Mouse (Mus musculus): ENCODE data around the gene Uqcr10.

Uqcr10 gene

GRCm38 (mm10) chr11:4677250-4677872 lies 26.8 kb downstream of the Uqcr10 start:
- no peak for DNase-seq (ENCODE audit: low read depth, low spot score)

GRCm38 (mm10) chr11:4675693-4676092 lies 28.4 kb downstream of the Uqcr10 start:
- DNase-seq (ENCODE audit: low read depth, low spot score), result no peak

GRCm38 (mm10) chr11:4675126-4675562 lies 29.0 kb downstream of the Uqcr10 start:
- no peak for DNase-seq (ENCODE audit: low read depth, low spot score)

- DNase-seq (ENCODE audit: low read depth, low spot score), result no peak
These were observed 29.5 kb downstream of the Uqcr10 start for GRCm38 (mm10) chr11:4674593-4674992.

GRCm38 (mm10) chr11:4671736-4672135 lies 32.4 kb downstream of the Uqcr10 start:
- no peak for DNase-seq (ENCODE audit: low read depth, low spot score)

DNA sequence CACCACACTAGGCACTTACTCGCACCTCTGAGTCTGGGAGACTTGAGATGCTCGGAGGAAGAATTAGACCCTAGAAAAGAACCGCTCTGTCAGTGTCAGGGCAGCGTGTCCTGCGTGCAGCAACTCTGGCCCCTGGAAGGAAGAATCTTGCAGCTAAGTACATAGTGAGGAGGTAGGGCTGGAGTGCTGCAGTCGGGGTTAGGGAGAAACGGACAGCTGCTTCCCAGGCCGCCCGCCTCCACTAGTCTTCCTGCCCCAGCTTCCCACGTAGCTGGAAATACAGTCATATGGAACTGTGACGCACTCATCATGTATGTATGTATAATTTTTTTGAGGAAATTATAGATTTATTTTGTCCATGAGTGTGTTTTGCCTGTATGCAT lies 41.7 kb downstream of the Uqcr10 start:
- DNase-seq (ENCODE audit: low read depth, low spot score), result no peak

DNA sequence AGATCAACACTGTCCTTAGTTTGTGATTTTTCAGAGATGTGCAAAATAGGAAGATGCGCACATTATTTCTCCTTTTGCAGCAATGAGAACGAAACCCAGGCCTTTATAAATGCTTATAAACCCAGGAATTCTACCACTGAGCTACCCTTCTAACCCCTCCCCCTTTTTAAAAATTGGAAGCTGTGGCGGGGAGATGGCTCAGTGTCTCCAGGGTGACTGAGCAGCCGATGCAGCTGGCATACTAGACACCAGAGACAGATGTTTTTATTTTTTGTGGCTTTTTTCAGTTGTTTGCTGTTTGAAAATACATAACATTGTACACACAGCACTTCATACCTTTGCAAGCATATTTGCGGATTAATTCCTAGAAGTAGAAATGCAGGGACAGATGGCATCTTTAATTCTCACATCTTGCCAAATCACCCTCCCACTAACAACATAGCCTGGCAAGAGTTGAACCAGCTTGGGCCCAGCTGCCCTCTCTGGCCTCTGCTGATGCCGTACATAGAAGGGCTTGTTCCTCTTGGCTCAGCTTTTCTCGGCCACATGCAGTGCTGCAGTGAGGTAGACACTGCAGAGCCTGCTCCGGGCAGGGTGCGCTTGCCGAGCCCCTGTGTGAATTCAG lies 42.2 kb downstream of the Uqcr10 start:
- no peak for DNase-seq (ENCODE audit: low read depth, low spot score)

- DNase-seq (ENCODE audit: low read depth, low spot score), result no peak
These were observed 42.8 kb downstream of the Uqcr10 start for GRCm38 (mm10) chr11:4661324-4661723.

- DNase-seq (ENCODE audit: low read depth, low spot score), result no peak
These were observed 43.7 kb downstream of the Uqcr10 start for GRCm38 (mm10) chr11:4660309-4661025.

DNA sequence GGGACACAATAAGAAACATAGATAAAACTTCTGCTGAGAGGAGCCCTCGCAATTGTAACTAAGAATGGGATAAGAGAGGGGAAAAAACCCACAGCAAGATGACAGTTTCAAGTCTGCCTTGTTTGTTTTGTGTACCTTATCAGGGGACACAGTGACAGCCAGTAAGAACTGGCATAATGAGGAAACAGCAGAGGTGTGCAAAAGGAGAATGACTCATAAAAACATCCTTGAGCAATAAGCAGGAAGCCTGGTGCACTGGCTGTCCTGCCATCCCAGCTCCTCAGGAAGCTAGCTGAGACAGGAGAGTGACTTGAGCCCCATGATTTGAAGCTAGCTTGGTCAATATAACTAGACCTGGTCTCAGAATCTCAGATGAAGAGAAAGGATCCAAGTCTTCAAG lies 44.3 kb downstream of the Uqcr10 start:
- no peak for DNase-seq (ENCODE audit: low read depth, low spot score)
